Mouse (Mus musculus) embryonic facial prominence, embryonic 11.5 days (tissue): ENCODE measurements around the gene Tcerg1l. TPM values are rescaled to one million over a fixed set of nuclear protein-coding genes. Genes with fewer than 3 reads are reported as not detected.

Experiments used
- ATAC-seq: fragments of 200-750 bp; cut with Nextera tagmentation; replicated peaks from 2 replicates; pipeline ENCODE4 v1.8.0; 2017; ENCODE audit warnings: low read depth; ENCODE audit not compliant: insufficient number of reproducible peaks, low FRiP score, low TSS enrichment
- DNase-seq: peaks from one replicate; pipeline ENCODE4 v3.0.0-alpha.2; 2015; ENCODE audit warnings: low spot score
- H3K27ac ChIP-seq: fragments of 300-500 bp; sonication (generic); replicated peaks from 2 replicates; pipeline ENCODE4 v1.5.1; 2014; ENCODE audit warnings: mild to moderate bottlenecking, low read depth, low read length, control low read depth
- H3K27me3 ChIP-seq: fragments of 300-500 bp; sonication (generic); 2 replicates; pipeline ENCODE4 v1.6.1; 2014; ENCODE audit warnings: mild to moderate bottlenecking, low read length, moderate library complexity, mixed read lengths; ENCODE audit not compliant: control insufficient read depth, insufficient read depth
- H3K36me3 ChIP-seq: fragments of 300-500 bp; sonication (generic); replicated peaks from 2 replicates; pipeline ENCODE4 v1.6.1; 2014; ENCODE audit warnings: low read depth, mild to moderate bottlenecking, low read length, moderate library complexity, mixed read lengths; ENCODE audit not compliant: control insufficient read depth, insufficient read depth
- H3K4me1 ChIP-seq: fragments of 300-500 bp; sonication (generic); 2 replicates; pipeline ENCODE4 v1.6.1; 2014; ENCODE audit warnings: low read length, mixed read lengths; ENCODE audit not compliant: control insufficient read depth, insufficient read depth
- H3K4me2 ChIP-seq: fragments of 300-500 bp; sonication (generic); 2 replicates; pipeline ENCODE4 v1.6.1; 2014; ENCODE audit warnings: low read depth, mild to moderate bottlenecking, control low read depth, low read length, moderate library complexity
- H3K4me3 ChIP-seq: fragments of 300-500 bp; sonication (generic); 2 replicates; pipeline ENCODE4 v1.5.1; 2014; ENCODE audit warnings: low read depth, low read length, control low read depth
- H3K9ac ChIP-seq: fragments of 300-500 bp; sonication (generic); replicated peaks from 2 replicates; pipeline ENCODE4 v1.6.1; 2014; ENCODE audit warnings: mild to moderate bottlenecking, control low read depth, low read length
- H3K9me3 ChIP-seq: fragments of 300-500 bp; sonication (generic); replicated peaks from 2 replicates; pipeline ENCODE4 v1.6.1; 2016; ENCODE audit warnings: mild to moderate bottlenecking, low read length, inconsistent platforms, mixed read lengths; ENCODE audit not compliant: control insufficient read depth
- WGBS: fragments of 180-500 bp; shearing (Covaris S2); extraction: QIAGEN DNeasy Blood & Tissue Kit; methylation state at CpG from one replicate; pipeline ENCODE4 v1.1.7; 2014; 5-methylcytosine and 5-hydroxymethylcytosine counted together
- polyA plus RNA-seq: library from polyadenylated mRNA; unstranded; fragments of >200 nt; fragmentation: Nextera tagmentation; extraction: Ambion mirVana; gene quantifications from 2 replicates; pipeline ENCODE4 v1.2.1, GENCODE M21; 2014

Tcerg1l gene
- polyA plus RNA-seq, 1 experiment from 2014 or later = 1.5 TPM

DNA sequence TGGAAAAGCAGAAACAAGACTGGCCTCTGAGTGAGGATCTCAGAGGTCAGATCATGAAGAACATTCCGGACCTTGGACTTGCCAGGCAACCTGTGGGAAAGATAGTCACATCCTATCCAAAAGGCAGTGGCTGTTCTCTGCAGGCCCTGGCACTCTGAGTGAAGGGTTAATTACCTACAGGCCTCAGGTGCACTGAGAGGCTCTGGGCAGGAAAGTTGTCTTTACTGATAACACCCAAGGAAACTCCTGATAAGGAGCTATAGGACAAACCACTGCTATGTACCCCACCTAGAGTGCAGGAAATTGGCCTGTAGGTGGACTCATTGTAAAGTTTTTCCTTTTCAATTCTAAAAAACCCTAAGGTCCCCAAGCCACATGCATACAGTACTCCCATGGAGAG is 83.8 kb downstream of the Tcerg1l start:
- no peaks in the 10 kb centered on the region for H3K4me1 ChIP-seq
- H3K9me3 ChIP-seq = no peaks in the 10 kb centered on the region
- H3K4me3 ChIP-seq = no peak overlapping the region

DNA sequence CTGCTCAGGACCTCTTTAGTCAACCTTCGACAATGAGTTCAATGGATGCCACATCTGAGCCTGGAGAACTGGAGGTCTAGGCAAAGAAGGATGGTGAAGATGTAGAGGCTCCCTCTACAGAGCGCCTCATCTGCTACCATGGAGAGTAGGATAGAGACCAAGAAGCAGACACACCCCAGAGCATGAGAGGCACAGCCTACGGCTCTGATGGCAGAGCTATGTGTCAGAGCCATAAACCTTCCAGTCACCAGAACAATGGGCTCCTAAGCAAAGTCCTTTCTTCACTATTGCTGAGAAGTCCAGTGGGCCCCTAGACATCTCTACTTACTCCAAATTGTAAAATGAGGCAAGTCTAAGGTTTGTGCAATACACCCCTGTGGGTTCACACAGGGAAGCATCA is 91.4 kb downstream of the Tcerg1l start:
- H3K9me3 ChIP-seq = no peaks in the 10 kb centered on the region
- H3K4me2 ChIP-seq = no peak overlapping the region
- no peaks in the 10 kb centered on the region for H3K36me3 ChIP-seq
- 85% methylated on average over 3 of the region's 3 CpGs for WGBS
- ATAC-seq (no peak), DNase-seq (no peak)
- no peak overlapping the region for H3K4me3 ChIP-seq
- H3K9ac ChIP-seq = no peak overlapping the region
- no peaks in the 10 kb centered on the region for H3K4me1 ChIP-seq
- no peak overlapping the region for H3K27ac ChIP-seq
- H3K27me3 ChIP-seq = no peaks in the 10 kb centered on the region

More for the DNA sequence above, 83.8 kb downstream of the Tcerg1l start:
- Histone ChIP-seq H3K27ac (no peak overlapping the region), H3K36me3 (no peaks in the 10 kb centered on the region), H3K27me3 (no peaks in the 10 kb centered on the region), H3K9ac (no peak overlapping the region), H3K4me2 (no peak overlapping the region)
- DNase-seq (no peak), ATAC-seq (no peak)
- WGBS = 88% methylated on average over 1 of the region's 1 CpGs

DNA sequence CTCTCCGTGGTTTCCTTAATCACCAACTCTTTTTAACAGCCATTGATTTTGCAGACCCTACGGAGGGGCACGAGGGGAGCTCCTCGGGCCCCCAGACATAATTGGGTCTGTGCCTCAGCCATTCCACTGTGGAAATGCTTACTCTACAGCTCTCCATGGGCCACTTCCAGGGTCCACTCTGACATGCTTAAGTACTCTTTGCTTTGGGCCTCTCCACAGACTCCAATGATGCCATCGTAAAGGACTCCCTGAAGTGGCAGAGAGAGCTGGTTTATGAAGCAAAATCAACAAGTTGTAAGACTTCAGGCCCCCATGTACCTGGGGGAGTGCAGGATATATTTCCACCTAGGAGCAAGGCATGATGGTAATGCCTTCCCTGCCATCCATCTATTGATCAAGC is 112.7 kb downstream of the Tcerg1l start:
- WGBS = 87% methylated on average over 5 of the region's 5 CpGs
- H3K4me3 ChIP-seq = no peak overlapping the region
- no peaks in the 10 kb centered on the region for H3K4me1 ChIP-seq
- no peaks in the 10 kb centered on the region for H3K27me3 ChIP-seq
- no peak overlapping the region for H3K27ac ChIP-seq
- H3K9ac ChIP-seq = no peak overlapping the region
- no peak overlapping the region for H3K4me2 ChIP-seq
- no peaks in the 10 kb centered on the region for H3K36me3 ChIP-seq
- no peaks in the 10 kb centered on the region for H3K9me3 ChIP-seq
- ATAC-seq = no peak
- no peak for DNase-seq

DNA sequence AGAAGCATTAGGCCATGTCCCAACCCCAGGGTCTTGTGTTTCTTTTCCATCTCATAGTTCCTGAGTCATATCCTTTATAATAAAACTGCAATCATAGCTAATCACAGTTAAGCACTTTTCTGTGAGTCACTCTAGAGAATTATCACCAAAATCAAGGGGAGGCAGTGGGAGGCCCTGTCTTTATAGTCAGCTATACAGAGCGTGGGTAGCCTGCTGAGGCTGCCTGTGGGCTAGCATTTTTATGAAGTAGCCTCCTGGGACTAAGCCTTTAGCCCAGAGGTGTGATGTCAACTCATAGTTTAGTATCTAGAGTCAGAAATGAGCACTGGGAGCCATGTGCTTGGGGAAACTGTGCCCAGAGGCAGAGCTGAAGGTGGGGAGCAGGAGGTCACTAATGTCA is 122.3 kb downstream of the Tcerg1l start:
- 88% methylated on average over 1 of the region's 1 CpGs for WGBS
- ATAC-seq = no peak

DNA sequence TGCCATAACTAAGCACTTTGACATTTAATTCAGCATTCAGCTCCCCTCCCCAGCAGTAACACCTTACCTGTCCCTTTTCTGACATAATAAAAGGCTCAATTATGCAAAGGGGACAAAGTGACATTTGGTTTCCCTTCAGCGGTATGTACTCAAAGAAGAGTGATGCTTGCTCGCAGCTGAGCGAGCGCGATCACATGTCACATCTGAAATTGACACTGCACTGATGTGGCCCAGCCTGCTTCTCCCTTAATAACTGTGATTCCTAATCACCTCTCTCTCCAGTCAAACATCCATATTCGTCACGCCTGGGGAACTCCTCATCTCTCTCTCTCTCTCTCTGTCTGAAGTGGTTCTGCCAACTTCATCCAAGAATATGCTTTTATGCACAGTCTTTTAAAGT is 126.2 kb downstream of the Tcerg1l start:
- Histone ChIP-seq H3K27ac (no peak overlapping the region), H3K27me3 (no peaks in the 10 kb centered on the region), H3K4me3 (no peak overlapping the region), H3K4me2 (no peak overlapping the region), H3K9ac (no peak overlapping the region), H3K9me3 (no peaks in the 10 kb centered on the region), H3K36me3 (no peaks in the 10 kb centered on the region), H3K4me1 (no peaks in the 10 kb centered on the region; the same call in 1 of the 2 replicates)
- 84% methylated on average over 7 of the region's 7 CpGs for WGBS
- DNase-seq (no peak), ATAC-seq (no peak)

More for the DNA sequence above, 122.3 kb downstream of the Tcerg1l start:
- Histone ChIP-seq H3K9me3 (no peaks in the 10 kb centered on the region), H3K9ac (no peak overlapping the region), H3K27me3 (no peaks in the 10 kb centered on the region), H3K27ac (no peak overlapping the region), H3K4me2 (no peak overlapping the region), H3K36me3 (no peaks in the 10 kb centered on the region), H3K4me3 (no peak overlapping the region), H3K4me1 (no peaks in the 10 kb centered on the region)
- DNase-seq = no peak

DNA sequence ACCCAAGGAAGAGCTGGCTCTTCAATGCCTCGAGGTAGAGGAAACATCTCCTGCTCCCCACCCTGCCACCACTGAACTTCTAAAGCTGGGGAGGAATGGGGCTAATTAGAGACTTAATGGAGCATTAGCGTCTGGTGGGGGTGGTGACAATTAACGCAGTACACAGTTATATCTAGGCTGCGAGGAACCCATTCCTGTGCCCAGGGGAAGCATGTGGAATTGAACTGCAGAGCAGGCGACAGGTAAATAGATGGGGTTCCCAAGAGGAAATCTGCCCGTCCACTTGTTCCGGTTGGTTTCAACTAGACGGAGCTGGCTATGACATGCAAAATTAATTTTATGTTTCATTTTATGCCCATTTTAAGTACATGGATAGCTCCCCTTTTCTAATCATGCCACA is 128.1 kb downstream of the Tcerg1l start:
- Histone ChIP-seq H3K4me1 (no peaks in the 10 kb centered on the region; the same call in 1 of the 2 replicates), H3K9me3 (no peaks in the 10 kb centered on the region), H3K36me3 (no peaks in the 10 kb centered on the region), H3K27me3 (no peaks in the 10 kb centered on the region), H3K4me3 (no peak overlapping the region), H3K4me2 (no peak overlapping the region), H3K27ac (no peak overlapping the region), H3K9ac (no peak overlapping the region)
- DNase-seq (no peak), ATAC-seq (no peak)
- 74% methylated on average over 8 of the region's 8 CpGs for WGBS

DNA sequence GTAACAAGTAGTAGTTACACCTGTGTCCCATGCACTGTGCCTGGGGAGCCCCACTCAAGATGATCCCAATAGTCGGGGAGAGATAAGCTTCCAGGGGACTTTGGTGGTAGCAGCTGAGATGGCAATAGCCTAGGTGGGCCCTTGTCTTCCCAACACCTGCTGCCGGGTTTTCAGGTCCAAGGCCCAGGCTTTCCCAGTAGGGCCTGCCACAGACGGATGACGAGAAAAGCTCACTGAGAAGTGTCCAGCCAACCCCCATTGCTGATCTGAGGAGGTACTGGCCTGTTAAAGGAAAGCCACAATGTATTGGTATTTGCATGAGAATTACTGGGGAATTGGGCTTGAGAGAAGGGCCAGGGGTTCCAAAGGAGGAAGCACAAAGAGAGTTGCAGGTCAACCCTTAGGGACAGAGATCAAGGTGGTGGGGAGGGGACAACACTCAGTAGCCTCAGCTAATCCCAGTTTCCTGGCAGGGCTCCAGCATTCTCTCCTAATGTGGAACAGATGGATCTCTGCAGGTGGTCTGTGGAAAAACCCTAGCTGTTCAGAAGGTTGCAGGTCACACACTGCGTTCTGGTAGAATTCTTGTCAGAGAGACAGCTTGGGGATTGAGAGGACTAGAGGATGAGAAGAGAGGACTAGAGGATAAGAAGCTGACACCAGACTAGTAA is 129.4 kb downstream of the Tcerg1l start:
- Histone ChIP-seq H3K4me2 (no peak overlapping the region), H3K4me1 (no peaks in the 10 kb centered on the region; the same call in 1 of the 2 replicates), H3K27ac (no peak overlapping the region), H3K9me3 (no peaks in the 10 kb centered on the region), H3K9ac (no peak overlapping the region), H3K27me3 (no peaks in the 10 kb centered on the region), H3K4me3 (no peak overlapping the region), H3K36me3 (no peaks in the 10 kb centered on the region)
- DNase-seq (peak; percentile 57), ATAC-seq (no peak)
- WGBS = 51% methylated on average over 5 of the region's 5 CpGs

DNA sequence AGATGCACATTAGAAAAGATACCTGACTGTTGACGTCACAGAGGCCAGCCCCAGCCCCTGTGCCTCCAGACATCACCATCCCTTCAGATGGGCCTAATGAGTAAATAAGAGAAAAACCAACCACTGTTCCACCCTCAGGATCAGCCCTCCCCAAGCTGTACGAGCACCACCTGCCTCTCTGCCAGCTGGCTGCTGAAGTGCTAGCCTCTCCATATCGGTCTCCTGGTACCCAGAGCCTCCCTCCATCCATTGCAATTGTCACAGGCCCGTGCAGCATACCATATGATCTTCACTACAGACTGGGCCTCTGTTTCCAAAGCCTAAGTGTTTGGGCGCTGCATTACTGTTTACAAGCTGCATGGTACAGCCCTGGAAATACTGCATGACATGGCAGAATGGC is 148.9 kb downstream of the Tcerg1l start:
- no peak overlapping the region for H3K4me3 ChIP-seq
- H3K27me3 ChIP-seq = no peaks in the 10 kb centered on the region
- no peak overlapping the region for H3K27ac ChIP-seq
- DNase-seq (no peak), ATAC-seq (no peak)
- H3K36me3 ChIP-seq = no peaks in the 10 kb centered on the region
- 86% methylated on average over 5 of the region's 5 CpGs for WGBS
- no peak overlapping the region for H3K9ac ChIP-seq
- no peaks in the 10 kb centered on the region for H3K9me3 ChIP-seq
- no peaks in the 10 kb centered on the region for H3K4me1 ChIP-seq
- no peak overlapping the region for H3K4me2 ChIP-seq
